Mouse (Mus musculus) liver, adult 2 months (tissue): ENCODE measurements around the gene Fgf11.

Experiments
- CTCF ChIP-seq: fragments of 200-500 bp; IDR thresholded peaks from 2 replicates; pipeline ENCODE4 v1.5.1; 2011; ENCODE audit warnings: low read depth, low read length, control low read depth
- POLR2A ChIP-seq: fragments of 200-500 bp; IDR thresholded peaks from 2 replicates; pipeline ENCODE4 v1.6.1; 2011; ENCODE audit warnings: low read length, control low read depth; ENCODE audit not compliant: insufficient read depth; ENCODE audit errors: extremely low read depth

DNA sequence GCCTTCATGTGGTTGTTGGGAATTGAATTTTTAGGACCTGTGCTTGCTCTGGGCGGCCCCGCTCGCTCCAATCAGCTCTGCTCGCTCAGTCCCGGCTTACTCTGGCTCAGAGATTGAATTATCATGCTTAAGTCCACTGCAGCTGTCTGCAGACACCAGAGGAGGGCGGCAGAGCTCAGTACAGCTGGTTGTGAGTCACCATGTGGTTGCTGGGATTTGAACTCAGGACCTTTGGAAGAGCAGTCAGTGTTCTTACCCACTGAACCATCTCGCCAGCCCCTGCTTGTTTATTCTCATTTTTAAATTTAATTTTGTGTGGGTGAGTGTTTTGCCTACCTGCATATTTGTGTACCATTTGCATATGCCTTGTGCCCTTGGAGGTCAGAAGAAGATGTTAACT, 38.1 kb downstream of the Fgf11 start:
- TF ChIP-seq POLR2A (no peak), CTCF (peak; percentile 65)
